Mouse (Mus musculus): ENCODE data around the gene Ezh1.

Ezh1 gene

GRCm38 (mm10) chr11:101226065-101226701 lies at the start of gene Ezh1:
TSS of gene Ezh1 (minus strand) at chr11:101226463.
- peak; percentile 98 for DNase-seq

DNA sequence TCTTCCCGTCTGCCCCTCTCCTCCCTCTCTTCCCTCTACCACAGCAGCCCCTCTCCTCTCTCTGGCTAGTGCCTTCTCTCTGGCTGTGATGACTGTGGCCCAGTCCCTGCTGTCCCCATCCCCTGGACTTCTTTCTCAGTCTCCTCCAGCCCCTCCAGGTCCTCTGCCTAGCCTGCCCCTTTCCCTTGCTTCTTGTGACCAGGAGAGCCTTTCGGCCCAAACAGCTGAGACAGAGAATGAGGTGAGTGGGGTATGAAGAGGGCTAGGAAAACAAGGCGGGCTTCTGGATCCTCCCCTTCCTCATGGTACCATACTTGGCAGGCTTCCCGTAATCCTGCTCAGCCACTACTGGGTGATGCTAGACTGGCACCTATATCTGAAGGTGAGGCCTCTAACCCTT lies 49.0 kb upstream of the Ezh1 start:
- DNase-seq, result no peak

- no peak for DNase-seq
Measured at GRCm38 (mm10) chr11:101272446-101272845, 46.2 kb upstream of the Ezh1 start.

DNA sequence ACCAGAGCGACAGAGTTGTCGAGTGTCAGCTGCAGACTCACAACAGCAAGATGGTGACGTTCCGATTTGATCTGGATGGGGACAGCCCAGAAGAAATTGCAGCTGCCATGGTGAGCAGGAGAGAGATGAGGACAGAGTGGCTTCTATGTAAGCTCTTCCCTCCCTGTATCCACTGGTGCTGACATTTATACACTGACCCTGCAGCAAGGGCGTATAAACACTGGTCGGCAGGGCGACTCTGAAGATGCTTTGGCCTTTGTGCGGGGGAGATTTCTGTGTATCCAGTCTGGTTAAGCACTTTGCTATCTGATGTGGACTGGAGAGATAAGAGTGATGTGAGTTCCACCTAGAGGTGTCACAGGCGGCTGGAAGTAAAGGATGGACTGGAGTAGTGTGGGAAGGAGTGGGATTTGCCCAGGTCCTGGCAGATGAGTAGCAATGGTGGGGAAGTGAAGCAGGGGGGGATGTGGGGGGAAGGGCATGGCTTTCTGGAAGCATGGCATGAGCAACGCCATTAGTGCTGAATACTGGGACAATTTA lies 43.4 kb upstream of the Ezh1 start:
- no peak for DNase-seq

- no peak for DNase-seq
Measured at GRCm38 (mm10) chr11:101265906-101266305, 39.6 kb upstream of the Ezh1 start.

GRCm38 (mm10) chr11:101264954-101265471 lies 38.8 kb upstream of the Ezh1 start:
- no peak for DNase-seq

DNA sequence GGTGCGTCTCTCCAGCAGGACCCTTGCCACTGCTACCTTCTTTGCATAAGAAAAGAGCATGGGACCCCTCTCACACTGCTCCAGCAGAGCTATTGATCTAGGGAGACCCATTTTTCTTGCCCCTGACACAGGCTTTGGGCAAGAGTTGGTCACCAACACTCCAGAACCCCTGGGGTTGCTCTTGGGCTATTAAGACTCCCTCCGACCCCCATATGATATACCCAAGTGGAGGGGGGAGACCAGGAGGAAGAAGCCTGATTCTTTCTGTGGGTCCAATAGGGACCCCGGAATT lies 37.7 kb upstream of the Ezh1 start:
- no peak for DNase-seq

GRCm38 (mm10) chr11:101263138-101263988 lies 37.1 kb upstream of the Ezh1 start:
- peak; percentile 55 for DNase-seq

GRCm38 (mm10) chr11:101262272-101262967 lies 36.2 kb upstream of the Ezh1 start:
- DNase-seq, result peak; percentile 34

DNA sequence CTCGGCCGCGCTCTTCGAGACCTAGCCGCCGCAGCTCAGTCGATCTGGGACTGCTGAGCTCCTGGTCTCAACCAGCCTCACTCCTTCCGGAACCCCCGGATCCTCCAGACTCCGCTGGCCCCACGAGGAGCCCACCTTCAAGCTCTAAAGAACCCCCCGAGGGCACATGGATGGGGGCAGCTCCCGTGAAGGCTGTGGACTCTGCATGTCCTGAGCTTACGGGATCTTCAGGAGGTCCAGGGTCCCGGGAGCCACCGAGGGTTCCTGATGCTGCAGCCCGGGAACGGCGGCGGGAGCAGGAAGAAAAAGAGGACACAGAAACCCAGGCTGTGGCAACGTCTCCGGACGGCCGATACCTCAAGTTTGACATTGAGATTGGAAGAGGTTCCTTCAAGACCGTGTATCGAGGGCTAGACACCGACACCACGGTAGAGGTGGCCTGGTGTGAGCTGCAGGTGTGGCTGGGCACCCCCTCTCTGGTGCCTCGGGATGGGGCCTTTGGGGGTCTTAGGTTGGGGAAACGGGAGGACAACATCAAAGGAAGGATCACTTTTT lies 34.6 kb upstream of the Ezh1 start:
- peak; percentile 49 for DNase-seq

DNA sequence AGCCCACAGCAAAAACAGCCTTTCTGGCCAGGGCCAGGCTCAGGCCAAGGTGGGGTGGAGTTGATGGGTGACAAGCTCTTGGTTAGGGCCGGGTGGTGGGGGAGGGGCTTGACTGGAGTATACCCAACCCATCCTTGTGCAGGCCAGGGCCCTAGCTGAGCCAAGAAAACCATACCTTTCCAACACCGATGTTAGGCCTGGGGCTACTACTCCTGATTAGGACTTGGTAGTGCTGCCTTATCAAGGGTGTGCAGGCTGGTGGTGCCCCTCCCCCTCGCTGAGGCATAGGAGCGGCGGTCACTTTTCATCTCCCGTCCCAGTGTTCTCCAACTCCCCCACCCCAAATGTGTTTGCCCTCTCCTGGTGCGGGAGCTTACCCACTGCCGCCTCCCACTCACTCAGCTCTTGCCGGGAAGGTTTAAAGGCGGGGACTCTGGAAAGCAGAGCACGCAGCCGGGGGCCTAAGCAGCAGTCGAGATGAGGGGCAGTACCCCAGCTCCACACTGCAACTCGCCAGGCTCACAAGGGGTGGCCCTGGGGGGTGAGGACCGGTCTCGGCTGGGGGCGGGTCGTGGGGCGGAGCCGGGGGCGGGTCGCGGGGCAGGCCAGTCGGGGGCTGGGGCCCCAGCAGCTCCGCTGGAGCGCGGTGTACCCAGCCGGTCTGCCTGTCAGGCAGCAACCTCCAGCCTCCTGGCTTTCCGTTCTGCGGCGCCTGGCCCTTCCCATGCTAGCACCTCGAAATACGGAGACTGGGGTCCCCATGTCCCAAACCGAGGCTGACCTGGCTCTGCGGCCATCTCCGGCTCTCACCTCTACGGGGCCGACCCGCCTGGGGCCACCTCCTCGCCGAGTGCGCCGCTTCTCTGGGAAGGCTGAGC lies 33.9 kb upstream of the Ezh1 start, which contains the start of gene Wnk4:
Gene Wnk4, plus strand, starts transcription at position 620 of the 878 bp plus-strand sequence.
- DNase-seq, result peak; percentile 92

DNA sequence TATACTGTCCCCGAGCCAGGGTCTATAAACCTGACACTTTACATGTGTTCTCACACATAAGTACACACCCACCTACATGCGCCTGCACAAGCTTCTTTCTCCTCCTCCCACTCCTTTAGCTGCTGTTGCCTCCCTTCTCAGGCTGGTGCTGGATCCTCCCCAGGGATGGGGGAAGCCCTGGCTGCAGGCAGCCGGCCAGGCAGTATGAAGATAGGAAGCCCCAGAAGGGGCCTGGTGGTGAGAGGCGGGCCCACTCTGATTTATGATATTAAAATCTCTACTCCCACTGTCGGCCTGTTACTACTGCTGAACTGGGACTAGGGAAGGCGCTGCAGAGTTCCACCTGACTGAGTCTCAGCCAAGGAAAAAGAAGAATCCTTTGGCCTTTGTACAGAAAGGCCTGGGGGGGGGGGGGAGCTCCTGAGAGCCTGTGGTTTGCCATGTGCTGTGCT lies 33.0 kb upstream of the Ezh1 start:
- DNase-seq, result peak; percentile 76

DNA sequence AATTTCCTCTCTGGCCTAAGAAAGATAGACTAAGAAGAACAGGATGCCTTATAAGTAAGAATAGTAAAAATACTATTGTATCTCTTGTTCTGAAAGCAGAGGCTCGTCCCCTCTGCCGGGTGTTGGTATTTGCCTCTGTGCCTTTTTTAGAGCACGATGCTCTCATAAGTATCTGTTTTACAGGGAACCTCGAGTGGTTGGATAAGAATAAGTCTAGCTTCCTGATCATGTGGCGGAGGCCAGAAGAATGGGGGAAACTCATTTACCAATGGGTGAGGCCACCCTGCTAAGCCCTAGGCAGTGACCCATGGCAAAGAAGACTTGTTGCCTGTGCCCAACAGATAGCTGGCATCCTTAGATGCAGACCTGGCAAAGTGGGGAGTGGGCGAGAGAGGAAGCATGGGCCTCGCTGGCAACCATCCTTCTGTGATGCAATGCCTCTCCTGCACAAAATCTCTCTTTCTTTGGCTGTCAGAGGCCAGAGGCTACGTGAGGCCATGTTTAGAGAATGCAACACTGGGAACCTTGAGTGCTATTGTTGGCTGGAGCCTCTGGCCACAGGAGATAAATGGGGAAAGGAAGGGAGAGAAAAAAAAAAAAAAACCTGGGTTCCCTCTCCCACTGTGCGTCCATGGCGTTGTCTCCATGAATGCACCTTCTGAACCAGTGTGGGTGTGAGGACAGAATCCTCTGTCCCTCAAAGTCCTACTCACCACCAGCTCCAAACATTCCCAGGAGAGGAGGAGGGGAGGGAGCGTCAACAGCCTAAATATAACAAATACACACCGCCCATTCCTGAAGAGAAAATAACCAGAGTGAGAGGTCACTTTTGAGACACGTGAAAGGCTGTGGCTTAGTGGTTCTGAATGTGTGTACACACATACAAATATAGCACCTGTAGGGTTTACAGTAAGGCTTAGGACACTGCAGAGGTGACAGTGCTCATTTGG lies 29.8 kb upstream of the Ezh1 start:
- DNase-seq, result no peak

GRCm38 (mm10) chr11:101253613-101254389 lies 27.5 kb upstream of the Ezh1 start, which contains the start of gene Vps25:
TSS of gene Vps25 (plus strand) at chr11:101253707.
- DNase-seq, result peak; percentile 87

DNA sequence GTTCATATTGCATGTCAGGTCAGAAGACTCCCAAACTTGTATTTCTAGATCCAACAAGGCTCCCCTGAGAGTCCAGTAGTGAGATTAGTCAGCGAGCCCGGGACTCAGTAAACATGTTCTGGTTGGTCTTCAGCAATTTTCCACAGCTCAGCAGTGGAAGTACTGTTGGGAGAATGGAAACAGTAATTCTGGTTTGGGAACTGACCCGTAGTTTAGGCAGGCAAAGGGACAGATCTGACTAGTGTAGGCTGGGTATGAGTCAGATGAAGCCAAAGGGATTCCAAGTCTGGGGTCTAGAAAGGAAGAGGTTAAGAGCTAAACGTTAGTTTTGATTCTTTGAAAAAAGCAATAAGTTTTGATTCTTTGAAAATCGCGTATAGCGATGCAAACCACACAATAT lies 26.7 kb upstream of the Ezh1 start:
- DNase-seq, result no peak

- peak; percentile 70 for DNase-seq
Measured at GRCm38 (mm10) chr11:101251031-101251430, 24.8 kb upstream of the Ezh1 start.

- DNase-seq, result peak; percentile 80
Measured at GRCm38 (mm10) chr11:101248258-101248994, 22.2 kb upstream of the Ezh1 start.

GRCm38 (mm10) chr11:101247521-101248030 lies 21.3 kb upstream of the Ezh1 start:
- DNase-seq, result peak; percentile 76

DNA sequence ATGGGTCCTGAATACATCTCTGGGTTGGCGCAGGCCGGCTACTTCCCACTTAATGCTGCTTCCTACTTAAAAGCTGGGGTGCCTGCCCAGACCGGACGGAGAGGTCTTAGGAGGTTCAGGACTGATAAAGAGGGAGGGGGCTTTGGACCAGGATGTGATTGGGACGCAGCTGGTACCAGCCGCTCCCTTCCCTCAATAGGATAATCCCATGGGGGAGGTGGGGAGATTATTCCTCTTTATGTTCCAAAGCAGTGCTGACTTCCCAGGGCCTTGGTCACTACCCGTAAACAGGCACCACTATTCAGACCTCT lies 20.4 kb upstream of the Ezh1 start:
- DNase-seq, result no peak
